Mouse (Mus musculus): ENCODE measurements at regions not wholly inside any gene's neighbourhood (a gene's known extent, or its start where the extent isn't known, plus 50 kb on each side); places are given as distances from the start of the nearest gene placed in this dataset.

DNA sequence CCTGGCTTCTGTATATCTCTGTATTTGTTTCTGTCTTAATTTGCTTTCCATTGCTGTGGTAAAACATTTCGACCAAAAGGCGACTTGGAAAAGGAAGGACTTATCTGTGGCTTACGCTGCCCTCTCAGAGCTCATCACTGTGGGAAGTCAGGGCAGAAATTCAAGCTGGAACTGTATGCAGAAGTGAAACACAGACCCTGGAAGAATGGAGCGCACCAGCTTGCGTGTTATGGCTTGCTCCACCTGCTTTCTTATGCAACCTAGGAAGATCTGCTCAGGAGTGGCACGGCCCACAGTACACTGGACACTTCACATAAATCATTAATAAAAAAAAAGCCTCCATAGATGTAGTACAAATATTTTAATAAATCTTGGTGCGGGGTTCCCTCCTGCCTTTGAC is 630.0 kb upstream of the Gm19410 start:
- no peak for TF ChIP-seq CTCF (IDR thresholded peaks at IDR 0.05; ENCODE audit: low read depth)
- no peak for TF ChIP-seq EP300 (IDR thresholded peaks at IDR 0.05; ENCODE audit: low read depth)
